Mouse (Mus musculus): Measurements from ENCODE around the gene Mfsd2b.
"Not testable (repeated sequence)": the region's sequence is repeated elsewhere in the genome, so short reads cannot be mapped to it uniquely, and the experiment has no call there.

The Mfsd2b gene

GRCm38 (mm10) chr12:4874161-4874927 is at the start of gene Mfsd2b:
TSS of gene Mfsd2b (minus strand) at chr12:4874359.
- peak; percentile 31 for DNase-seq

GRCm38 (mm10) chr12:4917805-4918591 is 43.8 kb upstream of the Mfsd2b start:
- peak; percentile 66 for DNase-seq

DNA sequence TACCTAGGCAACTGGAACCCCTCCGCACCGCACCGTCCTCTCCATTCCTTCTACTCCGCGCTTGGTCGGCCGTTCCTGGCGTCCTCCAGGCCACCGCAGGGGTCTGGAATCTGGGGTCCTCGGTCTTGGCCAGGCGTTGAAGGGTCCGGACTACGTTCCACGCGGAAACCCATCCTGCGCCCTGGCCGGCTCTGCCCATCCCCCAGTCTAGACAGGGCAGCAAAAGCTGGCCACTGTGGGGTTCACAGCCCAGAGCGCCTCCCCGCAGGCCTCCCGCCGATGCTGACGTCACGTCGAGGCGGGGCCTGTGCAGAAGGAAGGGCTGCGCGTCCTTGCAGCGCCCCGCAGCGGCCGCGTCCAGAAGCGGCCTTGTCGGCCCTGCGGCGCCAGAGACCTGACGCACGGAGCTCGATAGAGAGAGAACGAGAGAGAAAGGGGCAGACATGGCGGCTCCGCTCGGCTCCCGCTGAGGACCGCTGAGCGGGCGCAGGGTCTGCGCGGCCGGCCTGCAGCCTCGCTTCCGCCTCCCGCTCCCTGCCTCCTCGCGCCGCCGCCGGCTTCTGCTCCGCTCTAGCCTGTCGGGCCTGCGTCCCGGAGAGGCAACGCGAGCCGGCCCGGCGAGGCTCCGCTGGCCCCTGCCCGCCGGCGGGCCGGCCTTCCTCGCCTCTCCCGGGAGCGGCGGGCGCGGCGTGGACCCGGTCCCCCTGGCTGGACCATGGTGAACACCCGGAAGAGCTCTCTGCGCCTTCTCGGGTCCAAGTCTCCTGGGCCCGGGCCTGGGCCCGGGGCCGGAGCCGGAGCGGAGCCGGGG is 43.0 kb upstream of the Mfsd2b start, which contains the start of gene Atad2b:
TSS of gene Atad2b (plus strand) at position 360 of the 811 bp plus-strand sequence.
- peak; percentile 97 for DNase-seq

DNA sequence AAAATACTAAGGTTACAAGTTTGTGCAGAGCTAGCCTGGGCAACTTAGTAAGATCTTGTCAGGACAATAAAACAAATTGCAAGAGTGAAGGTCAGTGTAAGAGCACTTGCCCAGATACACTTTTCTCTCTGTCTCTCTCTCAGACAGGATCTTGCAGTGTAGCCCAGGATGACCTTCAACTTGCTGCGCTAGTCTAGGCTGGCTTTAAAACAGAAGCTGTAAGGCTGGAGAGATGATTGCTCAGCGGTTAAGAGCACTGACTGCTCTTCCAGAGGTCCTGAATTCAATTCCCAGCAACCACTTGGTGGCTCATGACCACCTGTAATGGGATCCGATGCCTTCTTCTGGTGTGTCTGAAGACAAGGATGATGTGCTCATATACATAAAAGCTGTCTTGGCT is 40.8 kb upstream of the Mfsd2b start:
- DNase-seq: no peak

- DNase-seq: no peak
Measured at GRCm38 (mm10) chr12:4914441-4914840, 40.3 kb upstream of the Mfsd2b start.

DNA sequence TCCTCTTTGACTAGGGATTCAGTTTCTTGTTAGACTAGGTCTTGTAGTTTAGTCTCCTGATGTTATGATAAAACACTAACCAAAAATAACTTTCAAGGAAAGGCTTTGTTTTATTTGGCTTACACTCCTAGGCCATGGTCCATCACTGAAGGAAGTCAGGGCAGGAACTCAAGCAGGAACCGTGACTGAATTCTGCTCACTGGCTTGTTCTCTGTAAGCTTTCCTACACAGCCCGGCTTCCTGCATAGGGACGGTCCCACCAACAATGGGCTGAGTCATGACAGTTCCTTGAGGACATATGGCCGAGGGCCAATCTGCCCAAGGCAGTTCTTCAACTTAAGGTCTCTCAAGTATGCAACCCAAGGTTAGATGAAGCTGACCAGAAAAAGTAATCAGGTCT is 37.6 kb upstream of the Mfsd2b start:
- DNase-seq: no peak

DNA sequence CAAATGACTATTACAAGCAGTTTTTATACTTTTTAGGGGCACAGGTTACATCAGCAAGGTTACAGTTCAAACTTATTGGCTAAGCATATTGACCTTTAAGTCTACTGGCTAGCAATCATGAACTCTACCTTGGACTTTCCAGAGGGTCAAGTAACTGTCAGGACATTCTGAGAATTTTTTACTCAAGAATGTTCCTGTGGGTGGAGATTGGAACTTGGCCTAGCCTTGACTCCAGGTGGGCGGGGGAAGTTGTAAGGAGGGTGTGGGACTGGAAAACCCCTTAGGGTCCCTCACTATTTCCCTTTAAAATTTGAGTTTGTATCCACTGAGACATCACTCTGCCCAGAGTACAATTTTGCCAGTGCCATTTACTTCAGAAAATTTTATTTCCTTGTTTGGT is 36.3 kb upstream of the Mfsd2b start:
- DNase-seq: not testable (repeated sequence)

- no peak for DNase-seq
Measured at GRCm38 (mm10) chr12:4908391-4908790, 34.2 kb upstream of the Mfsd2b start.

- DNase-seq: peak; percentile 94
Measured at GRCm38 (mm10) chr12:4906951-4907906, 33.1 kb upstream of the Mfsd2b start, which contains the start of gene Ubxn2a. TSS of gene Ubxn2a (minus strand) at chr12:4907705.

DNA sequence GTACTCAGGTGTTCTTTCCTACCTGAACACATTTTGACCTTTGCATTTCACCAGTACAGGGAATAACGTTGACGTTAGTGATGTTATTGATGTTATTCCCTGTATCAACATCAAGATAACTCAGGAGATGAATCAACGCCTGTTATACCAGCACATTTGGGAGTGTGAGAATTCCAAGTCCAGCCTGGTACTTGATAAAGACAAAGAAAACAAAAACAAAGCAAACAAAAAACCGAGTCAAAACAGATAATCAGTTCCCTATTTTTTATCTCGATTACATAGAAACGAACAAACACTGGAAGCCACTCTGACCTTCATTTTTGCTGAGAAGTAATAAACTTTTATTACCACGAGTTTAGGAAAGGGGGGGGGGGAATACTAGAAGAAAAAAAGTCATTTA is 32.3 kb upstream of the Mfsd2b start:
- no peak for DNase-seq

GRCm38 (mm10) chr12:4905946-4906345 is 31.8 kb upstream of the Mfsd2b start:
- peak; percentile 57 for DNase-seq

DNA sequence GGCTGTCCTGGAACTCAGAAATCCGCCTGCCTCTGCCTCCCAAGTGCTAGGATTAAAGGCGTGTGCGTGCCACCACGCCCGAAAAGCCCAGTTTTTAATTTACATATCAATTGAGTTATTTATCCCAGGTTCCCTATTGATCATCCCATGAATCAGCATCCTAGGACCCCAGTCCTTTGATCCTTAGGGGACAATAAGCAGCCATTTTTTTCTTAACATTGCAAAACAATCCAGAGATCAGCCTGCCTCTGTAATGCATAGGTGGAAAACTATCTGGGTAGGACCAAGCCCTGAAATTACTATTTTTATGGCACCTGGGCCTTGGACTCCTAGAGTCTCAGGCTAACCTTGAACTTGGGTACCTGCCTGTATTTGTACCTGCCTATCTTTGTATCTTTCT is 23.9 kb upstream of the Mfsd2b start:
- no peak for DNase-seq

- no peak for DNase-seq
Measured at GRCm38 (mm10) chr12:4889891-4890290, 15.7 kb upstream of the Mfsd2b start.

DNA sequence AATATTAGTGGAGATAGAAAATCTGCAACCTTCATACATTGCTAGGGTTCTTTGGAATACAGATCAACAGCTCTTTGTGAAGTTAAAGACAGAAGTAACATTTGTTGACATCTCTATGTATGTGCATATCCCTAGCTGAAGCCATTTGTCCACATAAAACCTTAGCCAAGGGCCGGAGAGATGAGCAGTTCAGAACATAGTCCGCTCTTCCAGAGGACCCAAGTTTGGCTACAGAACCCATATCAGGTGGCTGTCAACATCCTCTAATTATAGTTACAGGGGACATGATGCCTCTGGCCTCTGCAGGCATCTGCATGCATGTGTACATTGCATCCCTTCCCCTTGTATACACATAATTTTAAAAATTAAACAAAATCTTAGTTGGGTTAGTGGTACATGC is 15.1 kb upstream of the Mfsd2b start:
- DNase-seq: no peak

- DNase-seq: no peak
Measured at GRCm38 (mm10) chr12:4888739-4889138, 14.6 kb upstream of the Mfsd2b start.

- not testable (repeated sequence) for DNase-seq
Measured at GRCm38 (mm10) chr12:4886581-4886980, 12.4 kb upstream of the Mfsd2b start.

GRCm38 (mm10) chr12:4885062-4885461 is 10.9 kb upstream of the Mfsd2b start:
- no peak for DNase-seq

DNA sequence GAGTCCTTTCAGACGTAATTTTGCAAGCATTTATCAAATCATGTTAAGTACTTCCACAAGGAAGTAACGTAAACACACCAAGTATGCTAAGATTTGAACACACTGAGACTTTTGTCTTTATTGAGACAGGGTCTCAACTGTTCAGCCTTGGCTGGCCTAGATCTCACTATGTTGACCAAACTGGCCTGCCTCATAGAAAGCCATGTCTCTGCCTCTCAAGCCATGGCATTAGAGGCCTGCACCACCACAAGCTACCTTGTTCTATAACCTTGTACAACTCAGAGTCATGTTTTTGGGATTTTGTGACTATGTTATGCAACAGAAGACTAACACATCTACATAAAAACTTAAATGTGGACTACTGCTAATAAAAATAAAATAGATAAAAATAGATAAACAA is 7.9 kb upstream of the Mfsd2b start:
- no peak for DNase-seq

- no peak for DNase-seq
Measured at GRCm38 (mm10) chr12:4879048-4879447, 4.9 kb upstream of the Mfsd2b start.

- DNase-seq: no peak
Measured at GRCm38 (mm10) chr12:4878296-4878783, 4.2 kb upstream of the Mfsd2b start.

DNA sequence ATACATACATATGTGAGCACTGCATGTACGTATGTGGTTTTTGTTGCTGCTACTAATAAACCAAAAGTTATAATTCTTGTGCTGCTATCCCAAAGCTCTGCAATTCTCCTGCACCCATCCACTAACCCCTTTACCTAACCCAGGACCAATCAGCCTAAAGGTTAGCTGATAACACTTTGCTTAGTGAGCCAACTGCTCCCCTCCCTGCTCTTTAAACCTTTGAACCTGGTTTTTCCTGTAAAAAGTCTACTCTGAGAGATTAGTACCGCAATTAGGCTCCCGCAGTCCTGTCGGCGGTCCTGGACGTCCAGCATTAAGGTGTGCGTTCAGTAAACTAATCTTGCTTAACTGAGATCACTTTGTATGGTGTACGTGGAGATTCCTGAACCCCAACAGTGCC is 1.5 kb upstream of the Mfsd2b start:
- DNase-seq: no peak

DNA sequence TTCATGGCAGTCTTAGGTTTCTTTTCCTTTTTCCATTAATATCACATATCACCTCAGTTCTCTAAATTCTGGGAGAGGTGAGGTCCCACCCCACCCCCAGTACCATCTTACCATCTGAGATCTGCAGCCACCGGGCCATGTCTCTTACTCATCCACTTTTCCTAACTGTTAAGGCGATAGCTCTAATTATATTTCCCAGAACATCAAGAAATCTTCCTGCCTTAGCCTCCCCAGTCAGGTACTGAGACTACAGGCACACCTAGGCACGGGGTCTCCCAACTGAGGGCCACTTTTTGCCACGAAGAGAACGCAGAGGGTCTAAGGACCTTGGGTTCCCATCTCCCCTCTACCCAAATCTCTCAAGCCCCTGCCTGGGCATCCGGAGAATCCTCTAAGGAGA is 628 bp downstream of the Mfsd2b start:
- no peak for DNase-seq
